Mouse (Mus musculus) macrophage (primary cell): ENCODE results near the gene Stat5b. TPM values are rescaled to one million over a fixed set of nuclear protein-coding genes. Genes with fewer than 3 reads are reported as not detected.

Experiments used
- H3K27ac ChIP-seq: fragments of 350-480 bp; formaldehyde crosslinking; 2 replicates; pipeline ENCODE4 v1.9.0; 2021
- H3K36me3 ChIP-seq: fragments of 350-480 bp; formaldehyde crosslinking; 2 replicates; pipeline ENCODE4 v1.9.0; 2021; ENCODE audit errors: inconsistent target
- H3K4me3 ChIP-seq: fragments of 350-480 bp; formaldehyde crosslinking; 2 replicates; pipeline ENCODE4 v1.9.0; 2021; ENCODE audit errors: inconsistent target
- H3K79me2 ChIP-seq: fragments of 350-480 bp; formaldehyde crosslinking; 2 replicates; pipeline ENCODE4 v1.9.0; 2021; ENCODE audit errors: inconsistent target
- WGBS: methylation state at CpG from one replicate; pipeline ENCODE4 v1.1.7; 2026; ENCODE audit warnings: inconsistent platforms; ENCODE audit not compliant: missing documents; 5-methylcytosine and 5-hydroxymethylcytosine counted together
- polyA plus RNA-seq: library from polyadenylated mRNA; stranded (reverse); fragments of 250-400 nt; gene quantifications from 3 replicates; pipeline ENCODE4 v1.2.4, GENCODE M21; 2018; ENCODE audit warnings: inconsistent platforms

Stat5b gene
- polyA plus RNA-seq, 1 experiment from 2014 or later: 16.7 TPM

DNA sequence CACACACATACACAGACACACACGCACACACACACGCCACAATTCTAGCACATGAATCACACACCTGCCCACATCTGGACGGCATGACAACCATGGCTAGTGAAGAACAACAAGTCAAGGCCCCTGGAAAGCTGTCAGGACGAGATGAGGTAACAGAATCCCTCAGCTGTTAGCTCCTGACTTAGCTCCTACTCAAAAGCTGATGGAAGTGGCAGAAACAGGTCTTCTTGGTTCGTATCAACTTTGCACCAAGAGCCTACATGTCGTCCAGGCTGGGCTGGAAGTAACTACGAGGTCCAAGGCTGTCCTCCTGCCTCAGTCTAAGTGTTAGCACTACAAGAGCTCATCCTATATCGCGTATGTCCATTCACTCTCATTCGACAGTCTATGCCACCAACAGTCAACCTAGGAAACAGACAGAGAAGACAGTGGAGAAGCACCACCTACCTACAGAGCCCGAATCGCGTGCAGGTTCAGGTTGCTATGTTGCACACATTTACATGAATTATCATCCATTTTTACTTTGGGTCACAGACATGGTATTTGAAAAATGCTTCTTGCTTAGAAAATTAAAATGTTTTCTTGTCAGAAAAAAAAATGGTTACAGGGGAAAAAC, 28.8 kb downstream of the Stat5b start:
- Histone ChIP-seq H3K36me3 (no peaks in the 10 kb centered on the region), H3K4me3 (peak overlapping the region; percentile 47), H3K27ac (peak overlapping the region; percentile 80), H3K79me2 (peaks cover 100% of the 10 kb centered on the region)
- 34% methylated on average over 13 of the region's 13 CpGs for WGBS

DNA sequence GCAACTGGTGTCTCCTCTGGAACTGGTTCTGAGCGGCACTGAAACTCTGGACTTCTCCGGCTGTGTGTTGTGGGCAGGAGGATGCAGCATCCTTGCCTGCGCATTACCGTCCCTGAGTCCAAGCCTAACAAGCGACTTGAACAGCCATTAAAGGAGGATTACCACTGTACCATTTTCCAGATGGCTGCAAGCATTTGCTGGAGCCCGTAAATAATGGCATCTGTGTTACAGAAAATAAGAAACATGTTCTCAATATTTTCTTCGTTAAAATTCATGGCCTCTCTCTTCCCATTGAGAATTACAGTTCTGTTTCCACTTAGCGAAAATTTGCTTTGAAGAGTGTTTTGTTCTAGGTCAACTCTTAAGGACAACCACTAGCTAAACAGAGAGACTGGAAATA, 30.5 kb downstream of the Stat5b start:
- Histone ChIP-seq H3K4me3 (no peak overlapping the region), H3K36me3 (no peaks in the 10 kb centered on the region), H3K79me2 (peaks cover 100% of the 10 kb centered on the region), H3K27ac (no peak overlapping the region)
- 90% methylated on average over 8 of the region's 8 CpGs for WGBS

DNA sequence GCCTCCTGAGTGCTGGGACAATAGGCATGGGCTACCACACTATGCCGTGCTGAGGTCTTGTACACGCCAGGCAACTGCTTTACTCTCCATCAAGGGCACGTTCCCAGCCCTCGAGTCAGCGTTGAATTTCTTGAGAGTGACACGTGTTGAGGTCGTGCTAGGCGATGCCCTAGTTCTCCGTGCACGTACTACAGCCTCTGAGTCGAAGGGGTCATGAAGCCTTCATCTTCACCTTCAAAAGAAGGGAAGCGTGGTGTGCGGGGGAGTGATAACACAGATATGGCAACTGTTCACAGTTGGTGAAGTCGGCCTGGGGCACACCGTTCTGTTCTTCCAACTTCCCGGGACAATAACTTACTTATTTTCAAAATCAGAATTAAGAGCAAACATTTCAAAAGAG, 30.9 kb downstream of the Stat5b start:
- Histone ChIP-seq H3K27ac (no peak overlapping the region), H3K36me3 (no peaks in the 10 kb centered on the region), H3K4me3 (no peak overlapping the region), H3K79me2 (peaks cover 100% of the 10 kb centered on the region)
- WGBS: 88% methylated on average over 16 of the region's 16 CpGs

DNA sequence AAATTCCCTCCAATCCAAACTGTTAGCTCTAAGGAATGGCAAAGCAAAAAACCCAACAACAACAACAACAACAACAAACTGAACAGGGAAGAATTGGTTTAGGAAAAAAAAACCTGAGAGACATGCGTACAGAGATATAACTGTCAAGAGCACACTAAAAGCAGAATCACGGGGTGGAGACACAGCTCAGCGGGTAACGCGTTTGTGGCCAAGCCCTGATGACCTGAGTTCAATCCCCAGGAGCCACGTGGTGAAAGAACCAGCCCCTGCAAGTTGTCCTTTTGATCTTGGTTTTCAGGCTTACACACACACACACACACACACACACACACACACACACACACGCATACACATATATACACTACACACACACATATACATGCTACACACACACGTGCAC, 31.5 kb downstream of the Stat5b start:
- no peak overlapping the region for H3K27ac ChIP-seq
- WGBS: 69% methylated on average over 6 of the region's 8 CpGs

DNA sequence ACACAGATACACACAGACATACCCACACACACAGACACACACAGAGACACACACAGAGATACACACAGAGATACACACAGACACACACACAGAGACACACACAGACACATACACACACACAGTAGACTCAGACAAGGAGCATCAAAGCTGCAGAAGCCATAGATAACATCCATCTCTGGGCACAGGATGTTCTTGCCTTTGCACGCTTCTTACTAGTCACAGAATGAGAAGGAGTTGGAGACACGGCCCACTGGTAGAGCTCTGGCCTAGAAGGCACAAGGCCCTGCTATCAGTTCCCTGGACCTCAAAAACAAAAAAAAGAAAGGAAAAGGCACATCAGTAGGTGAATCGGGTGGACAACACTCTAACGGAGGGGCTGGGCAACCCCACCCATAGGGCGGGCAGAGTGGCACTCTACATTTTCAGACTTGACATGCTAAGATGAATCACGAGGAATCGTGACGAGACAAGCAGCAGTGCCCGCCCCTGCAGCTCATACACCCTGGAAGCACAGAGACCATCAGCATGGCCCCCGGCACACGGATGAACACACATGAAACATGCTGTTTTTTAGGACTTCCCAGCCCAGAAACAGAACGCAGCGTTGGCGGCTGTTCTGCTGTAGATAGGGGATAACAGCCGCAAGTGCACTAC, 32.0 kb downstream of the Stat5b start:
- H3K79me2 ChIP-seq: peaks cover 100% of the 10 kb centered on the region
- H3K36me3 ChIP-seq: no peaks in the 10 kb centered on the region
- WGBS: 89% methylated on average over 15 of the region's 15 CpGs
- no peak overlapping the region for H3K4me3 ChIP-seq
- no peak overlapping the region for H3K27ac ChIP-seq

More for the DNA sequence above, 31.5 kb downstream of the Stat5b start:
- peaks cover 100% of the 10 kb centered on the region for H3K79me2 ChIP-seq
- no peaks in the 10 kb centered on the region for H3K36me3 ChIP-seq
- H3K4me3 ChIP-seq: no peak overlapping the region

DNA sequence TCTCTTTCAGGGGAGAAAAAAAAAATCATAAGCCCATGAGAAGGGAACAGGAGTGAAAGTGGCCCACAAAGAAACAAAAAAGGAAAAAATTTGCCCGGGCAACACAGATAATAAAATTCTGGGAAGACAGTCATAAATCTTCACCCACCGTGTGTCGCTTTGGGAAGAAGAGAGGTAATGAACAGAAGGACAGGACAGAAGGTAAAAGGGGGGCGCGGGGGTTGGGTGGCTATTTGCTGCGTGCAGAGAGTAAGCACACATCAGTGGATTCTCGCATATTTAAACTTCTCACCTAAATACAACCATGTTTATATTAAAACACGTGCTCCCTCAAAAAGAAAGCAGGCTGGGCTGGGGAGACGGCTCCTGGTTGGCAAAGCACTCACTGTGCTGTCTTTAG, 33.2 kb downstream of the Stat5b start:
- no peak overlapping the region for H3K4me3 ChIP-seq
- no peaks in the 10 kb centered on the region for H3K36me3 ChIP-seq
- 87% methylated on average over 9 of the region's 9 CpGs for WGBS
- peaks cover 100% of the 10 kb centered on the region for H3K79me2 ChIP-seq
- H3K27ac ChIP-seq: no peak overlapping the region

DNA sequence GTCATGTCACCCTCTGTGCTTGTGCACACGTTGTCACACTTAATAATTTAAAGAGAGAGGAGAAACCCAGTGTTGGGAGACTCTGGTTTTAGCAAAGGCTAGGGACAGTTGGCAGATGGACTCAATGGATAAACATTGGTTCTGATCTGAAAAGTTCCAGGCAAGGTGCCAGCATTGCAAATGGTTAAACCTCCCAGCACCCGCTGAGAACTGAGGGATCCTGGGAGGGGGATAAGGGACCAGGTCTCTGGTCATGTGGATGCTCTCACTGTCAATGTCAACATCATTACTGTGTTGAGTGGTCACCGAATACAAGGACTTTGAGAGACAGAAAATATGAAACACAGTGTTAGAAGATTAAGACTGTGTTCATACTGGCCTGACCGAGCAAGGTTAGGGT, 33.7 kb downstream of the Stat5b start:
- H3K27ac ChIP-seq: no peak overlapping the region
- peaks cover 100% of the 10 kb centered on the region for H3K79me2 ChIP-seq
- H3K36me3 ChIP-seq: no peaks in the 10 kb centered on the region
- WGBS: 88% methylated on average over 4 of the region's 4 CpGs
- H3K4me3 ChIP-seq: no peak overlapping the region

DNA sequence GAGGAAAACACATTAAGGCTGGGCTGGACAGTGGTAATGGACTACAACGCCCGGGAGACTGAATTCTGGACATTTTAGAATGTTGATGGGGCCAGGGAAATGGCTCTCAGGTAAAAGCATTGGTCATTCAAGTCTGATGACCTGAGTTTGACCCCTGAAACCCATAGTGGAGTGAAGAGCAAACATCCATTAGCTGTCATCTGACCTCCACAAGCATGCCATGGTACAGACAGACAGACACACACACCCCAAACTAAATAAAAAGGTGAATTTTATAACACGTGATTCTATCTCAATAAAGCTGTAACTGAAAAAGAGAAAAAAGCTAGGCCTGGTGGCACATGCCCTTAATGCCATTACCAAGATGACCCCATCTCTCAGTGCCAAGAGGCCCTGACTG, 34.2 kb downstream of the Stat5b start:
- 60% methylated on average over 3 of the region's 3 CpGs for WGBS
- Histone ChIP-seq H3K4me3 (no peak overlapping the region), H3K36me3 (no peaks in the 10 kb centered on the region), H3K27ac (0 out of 2 replicates have a peak overlapping the region, but pooled peaks have one; percentile 4), H3K79me2 (peaks cover 100% of the 10 kb centered on the region)

DNA sequence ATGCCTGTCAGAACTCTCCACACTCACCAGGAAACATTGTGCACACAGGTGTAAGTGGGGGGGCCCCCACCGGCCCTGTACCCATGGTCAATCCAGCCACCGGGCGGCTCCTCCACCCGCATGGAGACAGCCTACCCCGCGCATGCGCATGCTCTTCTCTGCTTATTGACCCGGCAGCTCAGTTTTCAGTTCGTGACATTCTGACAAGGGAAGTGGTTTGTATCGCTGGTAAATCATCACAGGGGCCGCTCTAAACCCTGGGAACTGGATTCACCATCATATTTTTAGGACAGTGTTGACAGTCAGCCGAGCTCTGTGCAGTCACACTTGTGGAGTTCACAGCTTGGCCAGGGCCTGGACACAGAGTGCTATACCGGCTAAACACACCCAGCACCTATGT, 36.0 kb downstream of the Stat5b start:
- Histone ChIP-seq H3K4me3 (no peak overlapping the region; the same call in 1 of the 2 replicates), H3K79me2 (peaks cover 100% of the 10 kb centered on the region), H3K36me3 (no peaks in the 10 kb centered on the region), H3K27ac (peak overlapping the region; percentile 4; the same call in 1 of the 2 replicates)
- 3% methylated on average over 13 of the region's 13 CpGs for WGBS

DNA sequence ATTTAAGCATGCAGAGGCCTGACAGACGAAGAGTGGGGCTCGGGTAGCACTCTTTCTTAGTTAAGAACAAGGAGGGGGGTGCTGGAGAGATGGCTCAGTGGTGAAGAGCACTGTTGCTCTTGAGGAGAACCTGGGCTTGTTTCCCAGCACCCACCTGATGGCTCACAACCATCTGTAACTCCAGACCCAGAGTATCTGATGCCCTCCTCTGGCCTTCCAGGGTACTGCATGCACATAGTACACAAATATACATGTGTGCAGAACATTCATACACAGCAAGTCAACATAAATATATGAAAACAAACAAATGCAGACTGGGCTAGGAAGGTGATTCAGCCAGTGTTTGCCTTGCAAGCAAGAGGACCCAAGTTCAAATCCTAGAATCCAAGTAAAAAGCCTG, 39.4 kb downstream of the Stat5b start:
- WGBS: 100% methylated on average over 2 of the region's 2 CpGs
- Histone ChIP-seq H3K36me3 (0 out of 2 replicates have a peak, but pooled peaks cover 4% of the 10 kb centered on the region), H3K4me3 (no peak overlapping the region), H3K27ac (no peak overlapping the region), H3K79me2 (peaks cover 93% of the 10 kb centered on the region)

DNA sequence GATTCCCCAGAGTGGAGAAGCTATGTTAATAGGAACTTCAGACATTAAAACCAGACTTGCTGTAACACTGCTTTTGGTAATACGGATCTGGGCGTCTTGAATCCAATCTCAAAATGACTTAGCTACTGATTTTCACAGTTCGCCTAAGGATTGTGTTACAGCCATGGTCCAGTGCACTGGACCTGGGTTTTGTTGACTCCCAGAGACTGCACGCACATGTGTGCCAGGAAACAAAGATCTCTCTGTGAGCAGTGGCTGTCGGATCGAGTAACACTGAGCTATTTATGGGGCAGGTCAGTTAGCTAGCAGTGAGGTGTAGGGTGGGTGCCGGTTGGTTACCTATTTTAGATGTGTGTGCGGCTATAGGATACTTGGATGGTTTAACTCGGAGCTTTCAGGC, 40.0 kb downstream of the Stat5b start:
- Histone ChIP-seq H3K27ac (no peak overlapping the region), H3K4me3 (no peak overlapping the region), H3K36me3 (0 out of 2 replicates have a peak, but pooled peaks cover 4% of the 10 kb centered on the region), H3K79me2 (peaks cover 87% of the 10 kb centered on the region)
- 98% methylated on average over 9 of the region's 9 CpGs for WGBS

DNA sequence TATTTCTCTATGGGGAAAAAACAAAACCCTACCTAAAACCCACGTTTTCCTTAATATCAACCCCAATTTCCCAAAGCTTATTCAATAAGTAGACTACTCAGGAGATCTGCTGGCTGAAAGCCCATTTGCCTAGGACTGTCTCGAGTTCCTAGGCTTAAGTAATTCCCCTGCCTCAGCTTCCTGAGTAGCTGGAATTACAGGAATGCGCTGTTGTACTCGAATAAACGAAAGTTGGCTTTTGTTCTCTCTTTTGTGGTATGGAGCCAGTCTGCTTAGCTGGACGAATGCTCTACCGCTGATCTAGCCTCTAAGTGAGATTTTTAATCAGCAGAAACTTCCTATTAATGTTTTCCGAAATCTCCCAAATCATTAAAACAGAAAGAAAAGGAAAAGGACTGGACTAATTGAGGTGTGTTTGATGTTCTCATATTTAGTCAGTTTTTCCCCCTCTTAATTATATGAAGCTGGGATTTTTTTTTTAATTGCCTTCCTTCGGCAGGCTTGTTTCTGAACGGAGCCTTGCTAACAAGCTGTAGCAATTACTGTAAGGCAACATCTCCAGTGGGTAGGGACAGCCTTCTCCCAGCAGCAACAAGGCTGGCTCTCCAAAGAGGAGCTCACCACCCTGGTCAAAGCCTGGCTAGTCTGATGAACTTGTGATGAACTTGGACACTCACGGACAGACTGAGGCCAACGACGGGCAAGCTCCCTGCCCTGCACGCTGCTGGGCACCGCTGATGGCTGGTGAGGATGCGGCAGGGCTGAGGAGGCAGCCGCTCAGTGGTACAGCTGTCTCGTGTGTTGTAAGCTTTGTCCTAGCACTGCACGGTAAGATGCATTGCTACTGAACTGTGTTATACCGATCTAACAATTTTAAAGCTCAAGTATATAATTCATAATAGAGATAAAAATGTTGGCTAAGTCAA, 43.9 kb downstream of the Stat5b start:
- Histone ChIP-seq H3K27ac (no peak overlapping the region), H3K79me2 (peaks cover 48% of the 10 kb centered on the region), H3K36me3 (peaks cover 35% of the 10 kb centered on the region), H3K4me3 (no peak overlapping the region)
- 92% methylated on average over 20 of the region's 20 CpGs for WGBS

DNA sequence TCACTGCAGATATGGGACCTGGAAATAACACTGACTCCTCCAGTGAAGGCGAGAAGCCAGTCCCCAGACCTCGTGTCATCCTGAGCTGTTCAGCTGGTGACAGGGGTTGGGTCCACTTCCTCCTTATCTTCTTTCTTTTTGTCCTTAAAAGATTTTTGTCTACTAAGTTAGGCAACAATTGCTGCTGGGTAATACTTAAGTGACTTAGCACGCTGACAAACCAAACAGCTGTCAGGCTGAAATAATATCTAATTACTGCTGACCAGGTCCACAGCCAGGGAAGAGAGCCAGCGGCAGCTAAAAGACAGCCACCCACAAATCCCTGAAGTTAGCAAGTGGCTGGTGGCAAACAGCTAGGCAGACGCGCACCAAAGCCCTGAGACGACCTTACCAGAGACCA, 45.0 kb downstream of the Stat5b start:
- peaks cover 37% of the 10 kb centered on the region for H3K79me2 ChIP-seq
- peaks cover 45% of the 10 kb centered on the region for H3K36me3 ChIP-seq
- 41% methylated on average over 7 of the region's 7 CpGs for WGBS
- H3K27ac ChIP-seq: peak overlapping the region; percentile 54
- no peak overlapping the region for H3K4me3 ChIP-seq

DNA sequence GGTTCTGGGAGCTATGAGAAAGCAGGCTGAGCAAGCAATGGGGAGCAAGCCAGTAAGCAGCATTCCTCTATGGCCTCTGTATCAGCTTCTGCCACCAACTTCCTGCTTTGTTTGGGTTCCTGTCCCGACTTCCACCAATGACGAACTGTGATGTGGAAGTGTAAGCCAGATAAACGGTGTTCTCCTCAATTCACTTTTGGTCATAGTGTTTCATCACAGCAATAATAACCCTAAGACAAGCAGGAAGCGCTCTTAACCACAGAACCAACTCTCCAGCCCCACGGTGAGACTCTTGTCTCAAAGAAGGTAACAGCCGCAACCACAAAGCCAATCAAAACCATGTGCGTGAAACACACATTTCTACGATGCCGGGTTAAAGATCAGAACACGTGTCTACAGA, 46.1 kb downstream of the Stat5b start:
- peaks cover 54% of the 10 kb centered on the region for H3K36me3 ChIP-seq
- peaks cover 26% of the 10 kb centered on the region for H3K79me2 ChIP-seq
- H3K4me3 ChIP-seq: no peak overlapping the region
- no peak overlapping the region for H3K27ac ChIP-seq
- WGBS: 45% methylated on average over 10 of the region's 10 CpGs

DNA sequence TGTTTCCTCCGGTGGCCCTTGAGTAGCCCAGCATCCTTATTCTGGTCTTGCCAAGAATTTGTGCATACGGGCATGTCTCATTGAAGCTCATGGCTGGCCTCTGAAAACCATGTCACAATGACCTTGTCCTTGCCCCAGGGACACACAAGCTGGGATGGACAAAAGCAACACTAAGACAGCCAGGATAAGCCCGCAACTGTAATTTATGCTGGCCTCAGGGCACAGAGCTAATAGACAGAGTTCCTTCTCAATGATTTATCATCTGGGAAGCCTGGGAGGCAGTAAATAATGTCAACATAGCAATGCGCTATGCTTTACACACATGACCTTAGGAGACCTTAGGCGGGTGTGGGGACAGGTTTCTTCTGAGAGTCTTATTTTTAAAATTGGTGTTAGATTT, 51.1 kb downstream of the Stat5b start:
- Histone ChIP-seq H3K4me3 (no peak overlapping the region), H3K79me2 (no peaks in the 10 kb centered on the region), H3K27ac (no peak overlapping the region), H3K36me3 (peaks cover 79% of the 10 kb centered on the region)
- WGBS: 93% methylated on average over 5 of the region's 5 CpGs
